Mouse (Mus musculus): ENCODE results near the gene 4930432K21Rik. TPM values are rescaled to one million over a fixed set of nuclear protein-coding genes. Genes with fewer than 3 reads are reported as not detected.

4930432K21Rik gene
- polyA plus RNA-seq, 1 experiment from 2014 or later = 1.00 TPM

DNA sequence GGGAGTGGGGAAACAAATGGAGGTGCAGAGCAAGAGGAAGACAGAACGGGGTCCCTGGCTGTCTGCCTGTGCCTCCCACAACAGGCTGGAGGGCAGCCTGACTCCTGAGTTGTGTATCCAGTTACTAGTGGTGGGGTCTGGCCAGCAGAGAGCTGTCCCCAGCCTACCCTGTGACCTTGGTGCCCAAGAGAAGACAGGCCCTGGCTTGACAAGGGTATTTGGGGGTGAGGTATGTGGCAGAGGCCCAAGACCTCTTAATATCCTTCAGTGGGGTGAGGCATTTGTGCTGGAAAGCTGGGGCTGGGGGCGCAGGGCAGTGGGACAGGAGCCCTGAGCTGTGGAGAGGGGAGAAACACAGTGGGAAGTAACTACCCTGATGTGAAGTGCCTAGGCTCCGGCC is 63.4 kb downstream of the 4930432K21Rik start:
- Histone ChIP-seq H3K27me3 (replicated peaks) (no peaks in the 10 kb centered on the region), H3K9ac (no peak overlapping the region), H3K4me2 (no peak overlapping the region), H3K27ac (ENCODE audit: poor library complexity, severe bottlenecking) (no peak overlapping the region), H3K4me3 (no peak overlapping the region), H3K4me1 (replicated peaks) (peaks cover 37% of the 10 kb centered on the region), H3K36me3 (peaks cover 84% of the 10 kb centered on the region), H3K9me3 (replicated peaks) (no peaks in the 10 kb centered on the region)
- ATAC-seq (ENCODE audit: insufficient number of reproducible peaks, low FRiP score) = no peak
- 81% methylated on average over 3 of the region's 3 CpGs for WGBS

DNA sequence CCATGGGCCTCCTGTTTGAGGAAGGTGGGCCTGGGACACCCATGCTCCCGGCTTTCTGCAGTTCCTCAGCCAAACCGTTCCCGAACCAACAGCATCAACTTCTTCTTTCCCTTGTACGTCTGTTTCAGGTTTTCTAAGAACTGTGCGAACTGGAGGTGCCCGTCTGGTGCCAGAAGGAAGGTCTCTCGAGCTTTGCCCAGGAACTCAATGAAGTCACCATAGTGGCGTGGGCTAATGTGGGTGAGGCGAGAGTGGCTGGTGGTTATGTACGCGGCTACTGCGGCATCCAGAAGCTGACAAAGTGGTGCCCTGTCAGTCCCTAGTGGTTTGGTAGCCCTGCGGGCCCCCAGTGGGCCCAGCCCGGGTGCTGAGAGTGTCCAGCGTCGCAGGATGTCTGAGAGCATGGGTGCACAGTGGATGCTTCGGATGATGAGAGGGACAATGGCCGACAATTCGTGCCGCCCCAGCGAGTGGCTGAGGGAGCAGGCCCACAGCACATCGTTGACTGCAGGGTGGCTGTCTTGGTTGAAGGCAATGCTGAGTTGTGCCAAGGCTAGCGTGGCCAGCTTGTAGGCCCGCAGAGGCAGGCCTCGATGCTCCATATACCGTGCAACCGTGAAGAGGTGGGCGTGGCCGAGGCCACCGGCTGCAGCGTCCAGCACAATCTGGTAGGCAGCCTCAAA is 64.2 kb downstream of the 4930432K21Rik start:
- Histone ChIP-seq H3K36me3 (peaks cover 84% of the 10 kb centered on the region), H3K27ac (ENCODE audit: poor library complexity, severe bottlenecking) (no peak overlapping the region), H3K4me3 (no peak overlapping the region), H3K9me3 (replicated peaks) (no peaks in the 10 kb centered on the region), H3K4me1 (replicated peaks) (peaks cover 32% of the 10 kb centered on the region), H3K9ac (no peak overlapping the region), H3K27me3 (replicated peaks) (no peaks in the 10 kb centered on the region), H3K4me2 (no peak overlapping the region)
- 90% methylated on average over 31 of the region's 31 CpGs for WGBS
- ATAC-seq (ENCODE audit: insufficient number of reproducible peaks, low FRiP score) = no peak

DNA sequence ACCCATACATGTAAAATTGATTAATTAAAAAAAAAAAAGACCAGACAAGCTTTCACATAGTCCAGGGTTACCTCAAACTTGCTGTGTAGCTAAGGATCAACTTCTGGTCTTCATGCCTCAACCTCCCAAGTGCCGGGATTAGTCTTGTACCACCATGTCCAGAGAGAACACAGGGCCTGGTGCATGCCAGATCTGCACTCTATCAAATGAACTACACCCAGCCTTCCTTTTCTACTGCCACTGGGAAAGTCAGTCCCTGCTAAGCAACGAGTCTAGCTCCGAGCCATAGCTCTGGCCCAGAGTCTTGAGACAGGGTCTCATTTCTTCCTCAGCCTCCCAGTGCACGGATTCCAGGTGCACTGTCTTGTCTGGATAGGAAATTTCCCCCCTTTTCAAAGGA is 65.5 kb downstream of the 4930432K21Rik start:
- H3K9me3 ChIP-seq (replicated peaks) = no peaks in the 10 kb centered on the region
- H3K36me3 ChIP-seq = peaks cover 91% of the 10 kb centered on the region
- no peak overlapping the region for H3K27ac ChIP-seq (ENCODE audit: poor library complexity, severe bottlenecking)
- no peak overlapping the region for H3K4me2 ChIP-seq
- H3K27me3 ChIP-seq (replicated peaks) = no peaks in the 10 kb centered on the region
- ATAC-seq (ENCODE audit: insufficient number of reproducible peaks, low FRiP score) = no peak
- no peak overlapping the region for H3K4me3 ChIP-seq
- WGBS = 85% methylated on average over 4 of the region's 4 CpGs
- H3K4me1 ChIP-seq (replicated peaks) = peaks cover 21% of the 10 kb centered on the region
- no peak overlapping the region for H3K9ac ChIP-seq

DNA sequence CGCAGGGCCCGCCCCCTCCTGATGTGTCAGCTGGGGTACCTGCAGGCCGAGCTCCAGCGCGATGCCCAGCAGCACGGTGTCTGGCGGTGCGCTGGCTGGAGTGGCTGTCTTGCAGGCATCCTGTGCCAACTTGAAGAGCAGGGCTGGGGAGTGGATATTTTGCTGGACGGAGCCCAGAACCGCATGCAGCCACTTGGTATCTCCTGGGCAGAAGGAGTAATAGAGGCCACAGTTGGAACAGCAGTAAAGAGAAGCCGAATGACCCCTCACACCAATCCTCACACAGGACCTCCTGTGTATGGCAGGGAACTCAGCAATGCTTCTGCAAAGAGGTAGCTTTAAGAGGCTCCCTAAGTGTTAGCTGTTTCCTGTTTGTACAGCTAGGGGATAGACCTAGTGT is 69.4 kb downstream of the 4930432K21Rik start:
- H3K9me3 ChIP-seq (replicated peaks) = no peaks in the 10 kb centered on the region
- ATAC-seq (ENCODE audit: insufficient number of reproducible peaks, low FRiP score) = no peak
- no peak overlapping the region for H3K4me2 ChIP-seq
- peaks cover 94% of the 10 kb centered on the region for H3K36me3 ChIP-seq
- WGBS = 90% methylated on average over 11 of the region's 11 CpGs
- no peak overlapping the region for H3K4me3 ChIP-seq
- no peaks in the 10 kb centered on the region for H3K27me3 ChIP-seq (replicated peaks)
- no peak overlapping the region for H3K27ac ChIP-seq (ENCODE audit: poor library complexity, severe bottlenecking)
- H3K4me1 ChIP-seq (replicated peaks) = no peaks in the 10 kb centered on the region
- H3K9ac ChIP-seq = no peak overlapping the region

DNA sequence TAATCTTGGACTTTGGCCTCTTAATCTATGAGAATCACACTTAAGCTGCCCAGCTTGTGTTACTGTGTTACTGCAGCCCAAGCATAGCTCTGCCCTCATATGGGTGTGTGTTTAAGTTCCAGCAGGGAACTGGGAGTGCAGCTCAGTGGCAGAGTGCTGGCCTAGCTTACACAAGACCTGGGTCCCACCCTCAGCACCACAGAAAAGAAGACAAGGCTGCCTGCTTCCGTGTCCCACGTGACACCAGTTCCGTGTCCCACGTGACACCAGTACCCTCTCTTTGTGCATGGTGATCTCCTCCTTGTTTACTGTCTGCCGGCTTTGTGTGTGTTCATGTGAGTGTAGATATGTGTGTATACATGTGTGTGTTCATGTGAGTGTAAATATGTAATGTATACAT is 70.3 kb downstream of the 4930432K21Rik start:
- Histone ChIP-seq H3K4me1 (replicated peaks) (no peaks in the 10 kb centered on the region), H3K27ac (ENCODE audit: poor library complexity, severe bottlenecking) (no peak overlapping the region), H3K9ac (no peak overlapping the region), H3K4me3 (no peak overlapping the region), H3K4me2 (no peak overlapping the region), H3K27me3 (replicated peaks) (no peaks in the 10 kb centered on the region), H3K9me3 (replicated peaks) (no peaks in the 10 kb centered on the region), H3K36me3 (peaks cover 94% of the 10 kb centered on the region)
- ATAC-seq (ENCODE audit: insufficient number of reproducible peaks, low FRiP score) = no peak
- WGBS = 92% methylated on average over 5 of the region's 5 CpGs

DNA sequence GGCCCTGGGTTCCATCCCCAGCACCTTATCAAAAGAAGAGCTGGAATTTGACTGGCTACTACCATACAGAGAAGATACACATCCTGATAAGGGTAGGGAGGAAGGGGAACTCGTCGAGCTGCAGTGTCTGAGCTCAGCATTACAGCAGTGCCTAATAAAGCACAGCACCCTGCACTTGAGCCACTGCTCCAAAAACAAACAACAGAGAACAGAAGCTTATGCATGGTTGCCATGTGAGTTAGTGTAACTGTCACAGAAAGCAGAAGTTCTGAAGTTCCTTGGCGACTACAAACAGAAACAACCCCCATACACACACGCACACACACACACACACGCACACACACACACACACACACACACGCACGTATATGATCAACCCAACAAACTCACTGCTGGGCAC is 72.3 kb downstream of the 4930432K21Rik start:
- H3K9ac ChIP-seq = no peak overlapping the region
- 69% methylated on average over 7 of the region's 7 CpGs for WGBS
- H3K36me3 ChIP-seq = peaks cover 94% of the 10 kb centered on the region
- H3K27me3 ChIP-seq (replicated peaks) = no peaks in the 10 kb centered on the region
- no peak overlapping the region for H3K4me2 ChIP-seq
- H3K4me3 ChIP-seq = no peak overlapping the region
- no peaks in the 10 kb centered on the region for H3K9me3 ChIP-seq (replicated peaks)
- ATAC-seq (ENCODE audit: insufficient number of reproducible peaks, low FRiP score) = no peak
- no peak overlapping the region for H3K27ac ChIP-seq (ENCODE audit: poor library complexity, severe bottlenecking)
- H3K4me1 ChIP-seq (replicated peaks) = no peaks in the 10 kb centered on the region

MicroRNAs within 50 kb of the gene (microRNA counts, 519-probe panel; counts per million panel counts)
- microRNA mmu-miR-181c (562 counts per million, percentile 0 among the panel's probes with 10 or more counts), microRNA mmu-miR-23a (6,961 counts per million, percentile 86 among the panel's probes with 10 or more counts), microRNA mmu-miR-27a (7,335 counts per million, percentile 90 among the panel's probes with 10 or more counts)

Small RNA genes lying within 50 kb of the gene (microRNA-seq; reads per million reads assigned to microRNA genes)
- gene Gm25110 = not detected
- gene Mir181c = 3,160 reads per million, percentile 88 among the genes with 10 or more reads in this experiment
- 2,977 reads per million, percentile 87 among the genes with 10 or more reads in this experiment for gene Mir181d
- 19,679 reads per million, percentile 97 among the genes with 10 or more reads in this experiment for gene Mir23a
- gene Mir24-2 = not detected
- gene Mir27a = 455 reads per million, percentile 72 among the genes with 10 or more reads in this experiment
- gene Mir3074-2 = not detected

Other genes with a start within 250 kb of the 4930432K21Rik start
- gene Adgrl1, start 247.9 kb upstream of the 4930432K21Rik start, polyA plus RNA-seq (2016; fragmentation: Nextera tagmentation; extraction: Ambion mirVana) = 11.2 and 11.4 TPM in 2 replicates
- 0.34 and 0.40 TPM in 2 replicates for gene Gm10644, start 192.8 kb upstream of the 4930432K21Rik start, polyA plus RNA-seq (2016; fragmentation: Nextera tagmentation; extraction: Ambion mirVana)
- gene Asf1b, start 192.5 kb upstream of the 4930432K21Rik start, polyA plus RNA-seq (2016; fragmentation: Nextera tagmentation; extraction: Ambion mirVana) = 55.0 and 58.3 TPM in 2 replicates
- 216 and 234 TPM in 2 replicates for gene Prkaca, start 175.0 kb upstream of the 4930432K21Rik start, polyA plus RNA-seq (2016; fragmentation: Nextera tagmentation; extraction: Ambion mirVana)
- gene Samd1, start 150.4 kb upstream of the 4930432K21Rik start, polyA plus RNA-seq (2016; fragmentation: Nextera tagmentation; extraction: Ambion mirVana) = 4.5 and 5.8 TPM in 2 replicates
- 0.22 and 0.54 TPM in 2 replicates for gene 1700067K01Rik, start 146.5 kb upstream of the 4930432K21Rik start, polyA plus RNA-seq (2016; fragmentation: Nextera tagmentation; extraction: Ambion mirVana)
- 0.30 TPM in 1 of 2 replicates, not detected in the other for gene 2210011C24Rik, start 135.9 kb upstream of the 4930432K21Rik start, polyA plus RNA-seq (2016; fragmentation: Nextera tagmentation; extraction: Ambion mirVana)
- 1.7 and 2.1 TPM in 2 replicates for gene Palm3, start 126.6 kb upstream of the 4930432K21Rik start, polyA plus RNA-seq (2016; fragmentation: Nextera tagmentation; extraction: Ambion mirVana)
- gene Il27ra, start 105.4 kb upstream of the 4930432K21Rik start, polyA plus RNA-seq (2016; fragmentation: Nextera tagmentation; extraction: Ambion mirVana) = 4.4 and 5.3 TPM in 2 replicates
- not detected in 2 replicates for gene Rln3, start 103.0 kb upstream of the 4930432K21Rik start, polyA plus RNA-seq (2016; fragmentation: Nextera tagmentation; extraction: Ambion mirVana)
- gene Gm10643, start 82.9 kb upstream of the 4930432K21Rik start, polyA plus RNA-seq (2016; fragmentation: Nextera tagmentation; extraction: Ambion mirVana) = 1.2 TPM in 2 replicates
- 6.9 and 7.5 TPM in 2 replicates for gene Rfx1, start 81.2 kb upstream of the 4930432K21Rik start, polyA plus RNA-seq (2016; fragmentation: Nextera tagmentation; extraction: Ambion mirVana)
- gene Dcaf15, start 43.3 kb upstream of the 4930432K21Rik start, polyA plus RNA-seq (2016; fragmentation: Nextera tagmentation; extraction: Ambion mirVana) = 10.5 and 11.4 TPM in 2 replicates
- gene Podnl1, start 22.0 kb upstream of the 4930432K21Rik start, polyA plus RNA-seq (2016; fragmentation: Nextera tagmentation; extraction: Ambion mirVana) = 0.14 TPM in 1 of 2 replicates, not detected in the other
- 17.7 and 18.1 TPM in 2 replicates for gene Cc2d1a, start 89 bp upstream of the 4930432K21Rik start, polyA plus RNA-seq (2016; fragmentation: Nextera tagmentation; extraction: Ambion mirVana)
- 1.7 and 3.0 TPM in 2 replicates for gene Nanos3, start 37.2 kb downstream of the 4930432K21Rik start, polyA plus RNA-seq (2016; fragmentation: Nextera tagmentation; extraction: Ambion mirVana)
- gene Zswim4, start 89.0 kb downstream of the 4930432K21Rik start, polyA plus RNA-seq (2016; fragmentation: Nextera tagmentation; extraction: Ambion mirVana) = 12.9 and 13.7 TPM in 2 replicates
- 281 and 286 TPM in 2 replicates for gene D8Ertd738e, start 101.7 kb downstream of the 4930432K21Rik start, polyA plus RNA-seq (2016; fragmentation: Nextera tagmentation; extraction: Ambion mirVana)
- gene Mri1, start 109.3 kb downstream of the 4930432K21Rik start, polyA plus RNA-seq (2016; fragmentation: Nextera tagmentation; extraction: Ambion mirVana) = 48.2 and 50.9 TPM in 2 replicates
- gene Ccdc130, start 122.4 kb downstream of the 4930432K21Rik start, polyA plus RNA-seq (2016; fragmentation: Nextera tagmentation; extraction: Ambion mirVana) = 15.8 and 16.1 TPM in 2 replicates
- gene Cacna1a, start 240.4 kb downstream of the 4930432K21Rik start, polyA plus RNA-seq (2016; fragmentation: Nextera tagmentation; extraction: Ambion mirVana) = 9.2 and 9.4 TPM in 2 replicates

Measured in heart, embryonic 12.5 days (tissue).